Mouse (Mus musculus): ENCODE results near the gene Gm10160.
"Not testable (repeated sequence)": the region's sequence is repeated elsewhere in the genome, so short reads cannot be mapped to it uniquely, and the experiment has no call there.

The Gm10160 gene

DNA sequence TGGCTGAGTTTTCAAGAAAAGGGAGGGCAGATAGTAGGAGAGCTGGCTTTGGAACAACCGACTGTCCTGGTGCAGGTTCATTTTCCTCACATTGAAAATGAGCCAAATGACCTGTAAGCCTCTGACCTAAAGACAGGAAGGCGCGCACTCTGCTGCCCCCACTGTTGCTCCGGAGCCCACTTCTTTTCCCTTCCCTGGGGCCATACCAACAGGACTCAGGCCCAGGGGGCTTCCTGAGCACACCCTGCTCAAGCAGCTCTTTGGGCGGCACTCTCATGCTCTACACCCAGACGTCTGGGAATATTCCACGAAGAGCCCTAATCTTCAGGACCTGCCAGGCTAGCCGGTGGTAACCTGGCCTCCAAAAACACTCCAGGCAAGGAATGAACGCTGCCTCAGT is 2.6 kb upstream of the Gm10160 start:
- DNase-seq (ENCODE audit: low spot score) = no peak

DNA sequence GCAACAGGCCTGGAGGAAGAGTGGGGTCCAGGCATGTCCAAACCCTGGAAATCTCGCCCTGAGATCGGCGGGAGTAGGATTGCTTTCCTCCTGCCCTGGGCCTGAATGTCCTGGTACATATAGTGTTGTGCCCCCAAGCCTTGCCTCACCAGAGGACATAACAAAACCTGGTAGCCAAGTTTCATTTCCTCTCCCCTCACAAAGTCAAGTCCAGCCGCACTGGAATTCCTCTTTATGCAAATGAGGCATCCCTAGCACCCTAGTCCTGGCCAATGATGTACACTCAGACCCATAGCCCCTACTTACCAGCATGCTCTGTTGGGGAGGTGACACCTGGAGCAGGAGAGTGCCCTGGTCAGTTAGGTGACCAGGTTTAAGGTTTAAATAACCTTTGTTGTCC is 627 bp upstream of the Gm10160 start:
- DNase-seq (ENCODE audit: low spot score) = no peak

DNA sequence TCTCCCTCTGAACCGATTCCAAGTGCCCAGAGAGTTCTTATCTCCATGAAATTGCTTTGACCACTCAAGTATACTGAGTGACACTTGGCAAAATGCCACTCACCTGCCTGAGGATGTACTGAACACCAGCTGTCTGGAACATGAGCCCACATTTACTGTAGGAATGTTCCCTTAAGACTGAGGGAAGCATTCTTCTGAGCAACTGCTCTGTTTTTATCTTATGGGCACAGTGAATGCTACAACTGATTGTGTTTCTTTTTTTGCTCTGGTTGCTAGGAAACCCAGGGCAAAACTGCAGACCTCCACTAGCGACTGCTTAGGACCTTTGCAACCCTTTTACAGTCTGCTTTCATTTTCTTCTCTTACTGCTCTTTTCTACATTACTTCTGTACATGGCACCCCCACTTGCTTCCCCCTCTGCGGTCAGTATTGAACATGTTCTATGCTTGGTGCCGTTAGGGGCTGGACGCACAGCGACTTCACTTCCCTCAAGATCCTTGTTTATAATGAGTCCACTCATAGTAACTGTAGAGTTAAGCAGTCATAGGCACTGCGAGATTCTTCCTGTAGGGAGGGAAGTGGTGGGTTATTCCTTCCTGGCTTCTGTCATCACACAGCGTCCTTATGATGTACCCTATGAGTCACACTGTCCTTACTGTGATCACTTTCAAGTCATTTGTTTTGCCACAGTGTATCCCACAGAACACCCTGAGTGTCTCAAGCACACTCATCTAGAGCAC is 856 bp downstream of the Gm10160 start:
- DNase-seq (ENCODE audit: low spot score) = no peak

DNA sequence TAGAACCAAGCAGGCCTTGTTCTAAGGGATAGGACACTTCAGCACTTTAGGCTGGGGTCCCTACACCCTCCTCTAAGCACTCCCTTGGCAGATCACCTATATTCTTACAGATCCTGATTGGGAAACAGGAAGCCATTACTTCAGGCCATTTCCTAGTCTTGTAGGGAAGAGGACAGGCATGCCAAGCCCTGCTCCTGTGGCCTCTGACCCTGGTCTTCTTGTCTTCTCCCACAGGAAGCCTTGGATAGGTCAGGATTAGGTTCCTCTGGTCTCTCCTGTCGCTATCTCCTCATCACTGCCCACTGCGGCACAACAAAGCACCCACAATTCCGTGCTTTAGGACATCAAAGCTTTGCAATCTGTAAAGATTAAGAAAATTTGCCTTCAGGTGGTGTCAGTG is 3.9 kb downstream of the Gm10160 start:
- DNase-seq (ENCODE audit: low spot score) = no peak

DNA sequence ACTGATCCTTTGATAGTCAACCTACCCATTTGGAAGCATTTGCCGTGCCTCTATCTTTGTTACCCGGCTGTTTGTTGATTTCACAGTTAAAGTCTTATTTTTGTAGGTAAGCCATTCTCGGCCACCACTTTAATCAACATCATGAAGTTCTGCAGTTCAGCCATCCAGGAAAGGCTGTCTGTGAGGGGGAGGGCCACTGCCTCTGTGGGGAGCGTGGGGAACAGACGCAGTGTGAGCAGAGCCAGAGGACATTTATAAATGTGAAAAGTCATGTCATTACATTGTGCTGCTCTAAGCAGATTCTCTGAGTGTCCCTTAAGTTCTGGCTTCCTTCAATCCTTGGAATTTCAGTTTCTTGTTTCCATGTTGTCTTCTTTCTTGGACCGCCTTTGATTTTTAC is 5.4 kb downstream of the Gm10160 start:
- DNase-seq (ENCODE audit: low spot score) = no peak

DNA sequence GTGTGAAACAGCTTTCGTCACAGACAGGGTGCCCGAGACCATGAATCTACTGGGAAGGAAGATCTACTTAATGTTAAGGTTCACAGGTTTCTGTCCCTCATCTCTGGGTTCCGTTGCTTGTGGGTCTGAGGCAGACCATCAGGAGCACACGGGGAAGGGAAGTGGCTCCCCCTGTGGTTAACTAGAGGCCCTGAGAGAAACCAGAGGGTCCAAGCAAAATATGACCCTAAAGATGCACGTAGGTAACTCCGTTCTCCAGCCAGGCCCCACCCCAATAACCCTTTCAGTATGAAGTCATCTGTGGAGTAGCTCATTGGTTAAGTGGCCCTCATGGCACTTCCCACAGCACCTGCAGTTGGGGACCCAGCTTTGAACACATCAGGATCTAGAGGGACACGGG is 6.0 kb downstream of the Gm10160 start:
- no peak for DNase-seq (ENCODE audit: low spot score)

DNA sequence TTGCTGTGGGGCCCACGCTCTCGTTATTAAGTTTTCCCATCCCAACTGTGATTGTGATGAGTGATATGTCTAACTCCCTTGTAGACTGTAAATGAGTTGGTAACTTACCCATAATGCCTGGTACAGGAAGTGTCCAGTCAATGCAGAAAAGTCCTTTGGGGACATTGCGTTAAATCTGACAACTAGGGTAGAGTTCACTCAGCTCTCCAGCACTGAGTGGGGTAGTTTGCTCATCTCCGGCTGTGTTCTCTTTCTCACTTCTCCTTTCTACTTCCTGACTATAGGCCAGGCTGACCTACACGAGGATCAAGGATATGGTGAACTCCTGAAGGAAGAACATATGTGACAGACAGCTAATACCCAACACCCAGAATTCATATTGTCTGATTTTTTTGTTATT is 6.4 kb downstream of the Gm10160 start:
- no peak for DNase-seq (ENCODE audit: low spot score)

DNA sequence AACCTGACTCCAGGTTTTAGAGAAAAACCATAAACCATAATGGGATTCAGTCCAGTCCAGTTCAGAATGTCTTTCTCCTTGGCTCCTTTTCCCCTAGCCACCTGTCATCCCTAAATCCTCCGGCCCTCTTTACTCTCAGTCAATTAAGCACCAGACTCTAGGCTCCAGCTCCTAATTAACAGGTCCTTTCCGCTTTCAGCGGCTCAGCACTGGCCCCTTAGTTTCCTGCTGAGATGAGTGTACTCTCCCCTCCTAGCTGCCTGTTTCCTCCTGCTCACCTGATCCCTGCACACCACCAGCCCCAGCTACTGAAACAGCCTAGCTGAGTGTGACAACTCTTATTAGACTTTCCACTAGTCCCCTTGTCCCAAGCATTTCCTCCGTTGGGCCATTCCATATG is 7.8 kb downstream of the Gm10160 start:
- no peak for DNase-seq (ENCODE audit: low spot score)

DNA sequence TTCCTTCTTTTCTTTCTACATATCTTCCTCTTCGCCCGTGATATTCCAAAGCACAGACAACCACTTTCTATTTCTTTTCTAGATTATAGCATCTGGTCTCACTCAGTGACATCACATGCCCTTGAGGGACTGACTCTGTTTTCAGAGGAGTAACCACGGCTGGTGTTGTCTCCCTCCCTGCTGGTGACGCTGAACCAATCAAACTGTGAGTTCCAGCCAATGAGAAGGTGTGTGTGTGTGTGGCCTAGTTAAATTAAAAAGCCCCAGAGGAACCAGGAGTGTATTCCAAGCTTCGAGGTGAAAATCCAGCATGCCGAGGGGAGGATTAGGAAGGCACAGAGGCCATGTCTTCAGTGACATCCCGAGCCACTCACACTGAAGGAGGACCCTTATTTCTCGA is 8.6 kb downstream of the Gm10160 start:
- DNase-seq (ENCODE audit: low spot score) = no peak

DNA sequence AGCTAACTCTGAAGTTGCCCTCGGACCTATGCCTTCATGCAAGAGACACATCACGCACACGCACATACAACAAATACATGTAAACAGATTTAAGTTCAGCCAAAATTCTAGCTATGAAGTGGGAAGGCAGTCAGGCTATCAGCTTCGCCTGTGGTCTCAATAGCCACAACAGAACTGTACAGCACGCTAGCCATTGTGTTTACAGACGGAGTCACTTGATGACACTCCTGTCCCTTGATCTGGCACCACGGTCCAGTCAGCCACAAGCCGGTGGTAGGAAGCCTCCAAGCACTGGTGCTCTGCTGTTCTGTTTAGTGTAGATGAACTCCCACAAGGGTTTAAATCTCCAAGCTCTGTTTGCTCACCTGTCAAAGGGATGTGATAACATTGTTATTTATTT is 9.6 kb downstream of the Gm10160 start:
- DNase-seq (ENCODE audit: low spot score) = no peak

DNA sequence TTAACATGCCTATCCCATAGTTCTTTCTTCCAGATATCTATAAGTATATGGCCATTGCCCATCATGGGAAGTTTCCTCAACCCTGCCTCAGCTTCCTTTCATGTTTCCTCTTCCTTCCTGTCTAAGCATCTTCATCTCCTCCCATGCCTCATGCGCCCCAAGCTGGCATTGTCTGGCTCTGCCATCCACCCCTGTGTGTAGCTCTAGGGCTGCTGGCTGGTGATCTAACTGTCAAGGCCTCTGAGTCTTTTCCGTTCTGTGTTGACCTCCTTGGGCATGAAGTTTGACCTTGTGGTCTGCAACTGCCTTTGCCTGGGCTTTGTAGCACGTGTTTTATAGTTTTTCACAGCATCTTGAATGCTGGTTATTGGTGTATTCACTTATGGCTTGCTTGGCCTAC is 10.3 kb downstream of the Gm10160 start:
- no peak for DNase-seq (ENCODE audit: low spot score)

DNA sequence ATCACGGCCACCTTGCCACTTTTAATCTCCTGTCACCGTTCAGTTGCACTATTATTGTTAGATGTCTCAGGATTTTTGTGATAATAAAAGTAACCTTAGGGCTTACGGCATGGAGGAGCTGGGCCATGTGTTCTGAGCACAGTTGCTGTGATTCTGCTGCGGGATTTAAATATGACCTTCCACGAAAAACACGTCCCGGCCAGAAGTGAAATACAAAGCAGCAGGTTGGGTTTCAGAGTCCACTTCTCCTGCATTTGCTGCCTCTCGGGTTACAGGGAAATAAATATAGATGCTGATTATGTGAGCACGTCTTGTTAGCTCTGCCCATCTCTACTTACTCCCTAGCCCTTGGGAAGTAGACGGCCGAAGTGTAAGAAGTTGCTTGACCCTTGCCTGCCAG is 10.8 kb downstream of the Gm10160 start:
- no peak for DNase-seq (ENCODE audit: low spot score)

DNA sequence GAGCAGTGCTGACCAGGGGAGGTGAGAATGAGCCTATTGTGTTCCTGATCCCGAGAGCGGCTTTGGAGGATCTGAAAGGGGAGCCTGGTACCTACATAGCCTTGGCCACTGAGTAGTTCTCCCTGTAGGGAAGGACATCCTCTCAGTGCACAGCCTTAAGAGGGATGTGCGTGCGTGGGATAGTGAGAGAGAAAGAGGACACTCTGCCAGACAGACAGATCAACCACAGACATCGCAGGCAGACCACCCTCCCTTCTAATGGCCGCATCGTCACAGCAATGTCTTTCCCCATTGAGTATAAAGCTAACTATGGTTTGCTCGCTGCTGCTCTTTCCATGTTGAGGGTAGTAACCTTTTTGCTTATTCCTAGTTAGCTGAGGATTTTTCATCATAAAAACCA is 11.7 kb downstream of the Gm10160 start:
- no peak for DNase-seq (ENCODE audit: low spot score)

DNA sequence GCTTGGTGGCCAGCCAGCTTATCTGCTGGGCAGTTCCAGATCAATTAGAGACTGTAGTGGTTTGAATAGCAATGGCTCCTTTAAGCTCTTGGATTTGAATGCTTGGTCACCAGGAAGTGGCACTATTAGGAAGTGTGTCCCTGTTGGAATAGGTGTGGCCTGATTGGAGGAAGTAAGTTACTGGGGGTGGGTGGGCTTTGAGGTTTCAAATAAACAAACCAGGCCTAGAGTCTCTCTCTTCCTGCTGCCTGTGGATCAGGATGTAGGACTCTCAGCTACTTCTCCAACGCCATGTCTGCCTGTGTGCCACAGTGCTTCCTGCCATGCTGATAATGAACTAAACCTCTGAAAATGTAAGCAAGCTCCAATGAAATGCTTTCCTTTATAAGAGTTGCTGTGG is 12.6 kb downstream of the Gm10160 start:
- no peak for DNase-seq (ENCODE audit: low spot score)

DNA sequence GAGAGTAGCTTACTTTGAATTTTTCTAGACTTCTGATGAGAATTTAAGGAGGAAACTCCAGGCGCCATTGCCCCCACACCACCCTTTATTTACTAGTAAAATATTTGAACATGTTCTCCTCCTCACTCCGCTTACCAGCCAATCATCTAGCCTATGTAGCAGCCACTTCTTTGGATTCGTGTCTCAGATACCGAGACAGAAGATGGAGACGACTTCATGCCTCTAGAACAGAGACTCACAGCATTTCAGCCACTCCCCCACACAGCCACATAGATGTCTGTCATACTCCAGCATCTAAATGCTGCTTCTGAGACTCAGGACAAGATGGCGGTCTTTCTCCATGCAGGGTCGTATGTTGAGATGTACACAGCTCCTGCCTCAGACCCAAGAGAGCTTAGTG is 13.5 kb downstream of the Gm10160 start:
- DNase-seq (ENCODE audit: low spot score) = no peak

DNA sequence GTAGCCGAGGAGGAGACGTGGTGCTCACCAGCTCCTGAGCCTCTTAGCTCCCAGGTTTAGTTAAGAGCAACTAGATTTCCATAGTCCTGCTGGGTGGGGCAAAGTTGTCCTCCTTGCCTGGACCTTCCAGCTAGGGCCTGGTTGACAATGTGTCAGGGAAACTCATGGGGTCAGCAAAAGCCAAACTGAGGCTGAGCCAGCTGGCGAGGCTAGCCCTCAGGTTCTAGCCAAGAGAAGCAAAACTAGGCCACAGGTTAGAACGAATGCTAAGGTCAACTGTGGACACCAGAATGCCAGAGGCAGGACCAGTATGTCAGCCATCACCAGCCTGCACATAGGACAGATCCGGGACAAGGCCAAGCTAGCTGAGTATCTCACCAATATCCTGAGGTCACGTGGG is 14.2 kb downstream of the Gm10160 start:
- DNase-seq (ENCODE audit: low spot score) = no peak

DNA sequence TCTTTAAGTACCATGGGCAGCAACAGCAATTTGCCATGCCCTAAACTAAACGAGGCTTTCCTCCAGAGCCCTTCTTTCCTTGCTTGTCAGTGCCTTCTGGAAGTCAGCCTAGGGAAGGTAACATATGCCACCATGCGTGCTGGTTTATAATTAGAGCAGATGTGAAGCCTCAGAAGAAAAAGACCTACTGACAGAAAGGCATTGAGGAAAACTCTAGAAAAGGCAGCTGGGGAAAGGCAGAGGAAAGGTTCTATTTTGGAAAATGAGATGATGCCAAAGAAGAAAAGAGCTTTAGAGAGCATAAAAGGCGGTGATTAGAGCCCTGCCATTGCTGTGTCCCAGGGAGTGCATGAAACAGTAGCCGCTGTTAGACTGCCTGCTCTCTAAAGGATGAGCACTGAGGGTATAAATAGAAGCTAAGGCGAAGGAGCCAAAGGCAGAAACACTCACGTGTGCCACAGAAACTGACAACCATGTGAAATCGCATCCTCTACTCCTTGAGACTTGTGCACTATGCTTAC is 14.9 kb downstream of the Gm10160 start:
- no peak for DNase-seq (ENCODE audit: low spot score)

DNA sequence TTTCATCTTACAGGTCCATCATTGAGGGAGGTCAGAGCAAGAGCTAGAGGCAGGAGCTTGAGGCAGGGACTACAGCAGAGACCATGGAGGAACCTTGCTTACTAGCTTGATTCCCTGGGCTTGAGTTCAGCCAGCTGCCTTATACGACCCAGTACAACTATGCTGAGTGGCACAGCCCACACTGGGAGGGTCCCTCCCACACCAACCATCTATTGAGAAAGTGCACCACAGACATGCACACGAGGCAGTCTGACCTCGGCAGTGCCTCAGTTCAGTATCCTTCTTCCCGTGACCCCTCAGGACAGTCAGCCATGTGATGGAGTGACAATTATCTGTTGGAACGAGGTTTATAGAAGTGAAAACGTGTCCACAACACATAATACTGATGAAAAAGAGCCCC is 15.8 kb downstream of the Gm10160 start:
- DNase-seq (ENCODE audit: low spot score) = no peak

DNA sequence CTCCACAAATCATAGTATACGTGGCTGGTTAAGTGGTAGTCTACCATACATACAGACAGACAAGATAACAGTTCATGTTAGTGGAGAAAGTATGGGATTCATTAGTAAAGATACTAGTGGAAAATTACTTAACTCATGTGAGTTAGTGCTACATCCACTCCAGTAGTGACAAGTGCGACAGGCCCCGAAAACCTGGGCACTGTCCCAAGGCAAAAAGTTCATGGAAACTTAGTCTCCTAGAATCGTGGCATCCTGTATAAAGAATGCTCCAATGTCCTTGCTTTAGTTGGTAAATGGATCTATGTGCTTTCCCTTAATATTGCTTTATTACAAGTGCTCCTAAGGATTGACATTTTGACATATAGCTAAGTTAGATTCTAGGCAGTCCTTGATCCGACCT is 17.8 kb downstream of the Gm10160 start:
- not testable (repeated sequence) for DNase-seq (ENCODE audit: low spot score)

DNA sequence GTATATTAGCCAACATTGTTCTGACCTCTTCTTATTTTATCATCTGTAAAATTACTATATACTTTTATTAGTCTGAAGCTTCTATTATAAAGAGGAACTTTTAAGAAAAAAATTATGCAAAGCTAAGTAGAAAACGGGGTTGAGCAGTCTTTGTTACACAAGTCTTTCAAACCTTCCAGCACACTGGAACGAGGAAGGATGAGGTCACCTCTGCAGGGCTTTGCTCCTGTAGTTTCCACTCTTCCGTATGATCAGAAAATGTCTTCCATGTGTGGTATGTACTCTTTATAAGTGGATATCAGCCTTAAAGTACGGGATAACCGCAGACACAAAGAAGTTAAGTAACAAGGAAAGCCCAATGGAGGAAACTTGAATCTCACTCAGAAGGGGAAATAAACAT is 20.2 kb downstream of the Gm10160 start:
- DNase-seq (ENCODE audit: low spot score) = no peak

DNA sequence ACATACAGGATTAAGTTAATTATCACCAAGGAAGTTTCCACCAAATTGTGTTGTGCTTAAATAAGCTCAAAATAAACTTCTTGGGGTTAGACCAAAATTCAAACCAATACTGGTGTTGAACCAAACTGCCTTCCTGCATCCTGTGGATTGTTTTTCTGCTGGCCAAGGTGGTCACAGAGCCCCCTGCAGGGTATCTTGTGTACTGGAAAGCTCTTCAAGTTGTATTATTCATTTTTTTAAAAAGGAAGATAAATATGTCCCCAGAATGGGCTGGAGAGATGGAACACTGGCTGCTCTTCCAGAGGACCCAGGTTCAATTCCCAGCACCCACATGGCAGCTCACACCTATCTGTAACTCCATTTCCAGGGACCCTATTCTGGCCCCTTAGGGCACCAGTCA is 20.7 kb downstream of the Gm10160 start:
- no peak for DNase-seq (ENCODE audit: low spot score)

DNA sequence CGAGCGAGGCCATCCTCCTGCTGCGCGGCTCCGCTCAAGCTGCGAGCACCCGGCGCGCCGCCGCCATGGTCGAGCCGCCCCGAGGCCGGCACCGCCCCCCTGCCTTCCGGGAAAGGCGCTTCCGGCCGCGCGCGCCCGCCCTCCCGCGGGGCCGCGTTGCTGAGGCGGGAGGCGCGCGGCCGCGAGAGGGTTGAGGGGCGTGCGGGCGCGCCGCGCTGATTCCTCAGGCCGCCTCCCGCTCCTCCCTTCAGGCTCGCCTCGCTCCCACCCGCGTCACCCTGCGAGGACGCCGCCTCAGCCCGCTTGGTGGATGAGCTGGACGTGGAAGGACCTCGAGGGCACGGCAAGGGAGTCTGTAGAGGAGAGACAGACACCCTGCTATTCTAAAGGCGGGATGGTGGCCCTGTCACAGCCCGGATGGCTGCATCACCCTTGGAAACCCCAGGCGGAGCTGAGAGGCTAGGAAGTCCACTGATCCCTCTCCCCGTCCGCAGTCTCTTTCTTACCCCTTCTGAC is 26.2 kb downstream of the Gm10160 start, which contains the start of gene Btbd1:
Gene Btbd1, minus strand, starts transcription at position 53 of the 516 bp plus-strand sequence.
- DNase-seq (ENCODE audit: low spot score) = peak; percentile 83

DNA sequence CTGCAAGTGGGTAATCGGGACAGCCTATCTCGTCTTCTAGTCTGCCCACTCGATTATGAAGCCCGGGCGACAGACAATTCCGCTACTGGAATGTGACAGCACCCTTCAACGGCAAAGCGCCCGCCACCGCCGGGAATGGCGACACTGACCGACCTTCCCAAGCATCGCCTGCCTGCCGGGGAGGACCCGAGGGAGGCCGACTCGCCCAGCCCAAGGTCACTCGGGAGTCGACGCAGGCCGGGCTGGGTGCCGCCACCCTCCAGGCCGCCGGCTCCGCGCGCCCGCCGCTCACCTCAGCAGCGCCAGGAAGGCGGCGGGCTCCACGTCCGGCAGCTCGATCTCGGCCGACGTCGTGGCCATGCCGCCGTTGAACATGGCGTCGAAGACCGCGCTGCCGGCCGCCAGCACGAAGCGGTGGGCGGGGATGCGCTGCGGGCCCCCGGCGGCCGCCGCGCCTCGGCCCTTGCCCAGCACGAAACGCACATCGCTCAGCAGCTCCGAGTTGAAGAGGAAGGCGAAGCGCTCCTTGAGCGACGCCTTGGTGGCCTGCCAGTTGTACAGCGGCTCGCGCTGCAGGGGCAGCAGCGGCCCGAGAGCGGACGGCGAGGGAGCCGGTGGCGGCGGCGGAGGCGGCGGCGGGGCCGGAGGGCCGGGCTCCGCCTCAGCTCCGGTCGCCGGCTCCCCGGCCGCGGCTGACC is 26.8 kb downstream of the Gm10160 start:
- DNase-seq (ENCODE audit: low spot score) = peak; percentile 42

Measured in layer of hippocampus, adult 11-12 months (tissue).